Mouse (Mus musculus): ENCODE data around the gene Hist3h2ba.

DNA sequence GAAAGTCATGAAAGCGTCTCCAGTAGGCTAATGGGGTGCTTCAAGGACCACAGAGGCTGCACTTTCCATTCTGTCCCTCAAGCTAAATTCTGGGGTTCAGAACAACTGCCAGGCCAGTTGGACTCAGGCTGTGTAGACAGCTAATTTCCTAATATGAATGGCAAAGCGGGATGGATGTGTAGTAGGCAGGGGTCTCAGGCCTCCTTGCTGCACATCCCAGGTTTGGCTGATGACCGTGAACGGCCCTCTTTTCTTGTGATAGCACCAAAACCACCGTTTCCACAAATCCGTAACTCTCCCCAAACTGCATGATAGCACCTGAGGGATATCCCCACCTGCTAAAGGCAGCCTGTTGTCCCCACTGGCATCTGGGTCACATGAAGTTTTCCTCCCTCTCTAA is 9.8 kb downstream of the Hist3h2ba start:
- TF ChIP-seq GATA1 (IDR thresholded peaks at IDR 0.05; ENCODE audit: low read length): no peak
- no peak for TF ChIP-seq TAL1 (IDR thresholded peaks at IDR 0.05; ENCODE audit: low read length)

Data from erythroblast, embryonic 14.5 days (primary cell).